Mouse (Mus musculus): ENCODE results near the gene Olfr1243.

- TF ChIP-seq CTCF (IDR thresholded peaks at IDR 0.05; ENCODE audit: low read depth, low read length) (no peak), TAL1 (conservative IDR thresholded peaks at IDR 0.05; ENCODE audit: low read depth, low read length) (no peak), GATA1 (IDR thresholded peaks at IDR 0.05; ENCODE audit: borderline replicate concordance, low read length) (no peak), POLR2AphosphoS5 (IDR thresholded peaks at IDR 0.05; ENCODE audit: insufficient replicate concordance, low read depth, low read length) (no peak), GATA2 (IDR thresholded peaks at IDR 0.05; ENCODE audit: borderline replicate concordance, low read depth, low read length) (no peak)
These were observed 13.2 kb upstream of the Olfr1243 start for GRCm38 (mm10) chr2:89544516-89544915.

Data from G1E (cell line).